Mouse (Mus musculus): ENCODE measurements around the gene Usp45. TPM values are rescaled to one million over a fixed set of nuclear protein-coding genes. Genes with fewer than 3 reads are reported as not detected.

Usp45 gene
- polyA plus RNA-seq (2017; shearing (Covaris generic)) = 30.1 TPM

DNA sequence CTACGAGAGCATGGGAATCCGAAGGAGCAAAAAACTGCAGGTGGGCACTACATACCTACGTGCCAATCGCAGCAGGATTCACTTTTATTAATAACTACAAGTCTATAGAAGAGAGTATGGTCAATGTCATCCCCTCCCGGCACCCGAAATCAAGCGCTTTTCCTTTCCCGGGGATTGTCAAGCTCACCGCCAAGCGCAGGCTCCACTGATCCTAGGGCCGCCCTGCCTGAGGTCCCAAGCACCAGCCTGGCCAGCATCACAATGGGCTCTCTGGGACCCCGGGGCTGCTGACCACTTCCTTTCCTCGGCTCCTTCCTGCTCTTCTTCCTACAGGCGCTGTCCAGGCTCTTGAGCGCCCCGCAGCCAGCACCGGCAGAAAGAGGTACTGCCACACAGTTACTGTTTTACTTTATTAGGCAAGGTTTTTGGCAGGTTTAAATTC, at the start of gene Usp45, which contains the start of gene Tstd3:
TSS of gene Usp45 (plus strand) at position 294 of the 442 bp plus-strand sequence.
TSS of gene Tstd3 (minus strand) at position 350 of the 442 bp plus-strand sequence.

DNA sequence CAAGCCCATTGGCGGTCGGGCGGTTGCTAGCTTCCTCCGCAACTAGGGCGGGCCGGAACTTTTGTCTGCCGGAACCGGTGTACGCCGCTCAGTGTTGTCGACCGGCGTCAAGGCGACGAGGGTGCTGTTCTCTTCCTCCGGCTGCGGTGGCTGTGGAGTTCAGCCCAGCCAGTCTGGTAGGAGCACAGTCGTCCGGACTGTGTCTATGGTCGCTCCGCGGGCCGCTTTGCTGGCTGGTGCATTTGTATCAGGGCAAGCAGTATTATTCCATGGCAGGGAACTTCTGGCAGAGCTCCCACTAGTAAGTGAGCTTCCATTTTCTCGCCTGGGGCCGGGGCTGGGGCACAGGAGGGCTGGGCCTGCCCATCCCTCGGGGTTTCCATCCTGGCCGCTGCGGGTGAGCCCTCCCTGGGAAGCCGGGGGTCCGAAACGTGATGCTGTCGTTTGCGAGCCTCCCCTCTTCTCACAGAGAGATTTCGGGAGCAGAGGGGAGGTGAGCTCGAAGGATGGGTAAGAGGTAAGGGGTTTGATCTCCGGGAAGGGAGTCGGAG, 39.3 kb upstream of the Usp45 start, which contains the start of gene Ccnc:
TSS of gene Ccnc (plus strand) at position 87 of the 551 bp plus-strand sequence.

GRCm38 (mm10) chr4:21847481-21848286, 80.7 kb downstream of the Usp45 start, which contains the start of gene Pnisr:
Gene Pnisr, plus strand, starts transcription at chr4:21847583.

DNA sequence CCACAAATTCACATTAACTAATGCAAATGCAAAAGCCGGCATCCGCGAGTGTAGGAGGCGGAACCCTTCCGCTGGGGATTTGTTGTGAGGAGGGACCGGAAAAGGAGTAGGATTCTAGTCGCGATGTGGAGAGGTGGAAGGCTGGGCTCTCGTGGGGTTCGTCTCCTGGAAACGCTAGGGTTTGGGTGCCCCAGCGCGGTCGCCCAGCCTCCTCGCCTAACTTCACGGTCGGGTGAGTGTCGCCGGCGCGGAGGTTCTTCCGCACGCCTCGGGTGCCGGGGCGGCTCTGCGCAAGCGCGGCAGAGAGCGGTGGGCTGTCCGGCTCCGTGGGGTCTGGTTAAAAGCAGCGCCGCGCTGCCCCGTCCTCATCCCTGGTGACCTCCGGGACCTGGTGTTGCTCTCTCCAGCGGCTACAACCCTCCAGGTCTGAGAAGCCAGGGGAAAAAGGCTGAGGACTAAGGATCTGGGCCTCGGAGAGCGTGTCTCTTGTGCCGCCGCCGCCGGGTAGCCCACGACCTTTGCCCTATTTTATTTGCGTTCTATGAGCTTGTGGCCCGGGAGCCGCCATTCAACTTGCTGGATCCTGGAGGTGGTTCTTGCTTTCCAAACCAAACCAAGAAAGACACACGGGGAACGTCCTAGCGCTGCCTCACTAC, 112.7 kb downstream of the Usp45 start, which contains the start of gene Coq3:
TSS of gene Coq3 (plus strand) at position 109 of the 656 bp plus-strand sequence.

Other genes starting within 250 kb of the Usp45 start
- gene Prdm13, start 81.2 kb upstream of the Usp45 start, polyA plus RNA-seq (2017; shearing (Covaris generic)) = not detected
- 41.7 TPM for gene Ccnc, start 39.5 kb upstream of the Usp45 start, polyA plus RNA-seq (2017; shearing (Covaris generic))
- 28.2 TPM for gene Tstd3, start 56 bp downstream of the Usp45 start, polyA plus RNA-seq (2017; shearing (Covaris generic))
- 194 TPM for gene Pnisr, start 80.4 kb downstream of the Usp45 start, polyA plus RNA-seq (2017; shearing (Covaris generic))
- gene Coq3, start 112.5 kb downstream of the Usp45 start, polyA plus RNA-seq (2017; shearing (Covaris generic)) = 10.6 TPM
- not detected for gene Faxc, start 164.2 kb downstream of the Usp45 start, polyA plus RNA-seq (2017; shearing (Covaris generic))